Mouse (Mus musculus): ENCODE results near the gene Zfp648.

- TF ChIP-seq MAZ (IDR thresholded peaks at IDR 0.05; ENCODE audit: low read depth, low read length) = no peak
- TF ChIP-seq JUND (conservative IDR thresholded peaks at IDR 0.05; ENCODE audit: low read depth, low read length) = no peak
Observed at GRCm38 (mm10) chr1:154157131-154157530, 43.9 kb upstream of the Zfp648 start.

Measured in CH12.LX (cell line).